Mouse (Mus musculus): ENCODE results near the gene Gng2. TPM values are rescaled to one million over a fixed set of nuclear protein-coding genes. Genes with fewer than 3 reads are reported as not detected.

The Gng2 gene
- polyA plus RNA-seq (2015; fragmentation: Nextera tagmentation; extraction: Ambion mirVana) = 71.5 and 73.0 TPM in 2 replicates

DNA sequence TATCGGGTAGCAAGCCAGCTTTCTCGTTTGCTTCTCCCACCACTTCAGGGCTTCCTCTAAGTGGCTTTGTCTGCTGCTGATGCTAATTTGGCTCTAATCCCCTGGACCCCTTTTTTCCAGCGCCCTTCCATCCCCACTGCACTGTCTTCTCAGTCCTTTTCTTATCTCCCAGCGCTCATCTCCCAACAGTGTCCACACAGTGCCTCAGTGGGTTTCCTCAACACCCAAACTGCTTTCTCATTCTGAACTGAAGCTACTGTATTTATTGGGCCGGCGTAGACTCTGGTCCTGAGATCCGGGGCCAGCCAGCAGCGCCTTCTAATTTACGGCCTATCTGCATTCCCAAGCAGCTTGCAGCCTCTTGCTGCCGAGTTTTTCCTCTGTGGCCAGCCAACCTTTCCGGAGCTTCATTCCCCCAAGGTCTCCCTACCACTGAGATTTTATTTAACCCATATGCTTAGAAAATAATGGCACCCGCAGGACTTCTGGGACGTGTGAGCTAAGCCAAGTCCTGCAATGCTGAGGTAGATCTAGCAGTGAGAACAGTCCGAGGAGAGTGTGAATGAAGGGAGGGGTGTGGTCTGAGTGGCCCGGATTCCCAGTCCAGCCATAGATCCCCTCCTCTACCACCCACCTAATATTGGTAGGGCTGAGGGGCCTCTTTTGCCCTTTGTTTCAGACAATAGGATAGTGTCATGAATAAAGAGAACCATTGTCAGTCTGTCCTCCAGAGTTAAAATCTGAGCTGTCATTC is at the start of gene Gng2:
Gng2 (minus strand) TSS at position 357 of the 754 bp plus-strand sequence.
- Histone ChIP-seq H3K9me3 (no peaks in the 10 kb centered on the region), H3K27me3 (no peaks in the 10 kb centered on the region), H3K9ac (peak within 1 kb of the TSS; percentile 57), H3K27ac (peak within 1 kb of the TSS; percentile 93), H3K4me2 (peak within 1 kb of the TSS; percentile 81), H3K4me3 (peak within 1 kb of the TSS; percentile 58), H3K4me1 (peaks cover 20% of the 10 kb centered on the region), H3K36me3 (no peaks in the 10 kb centered on the region)
- ATAC-seq (ENCODE audit: borderline replicate concordance, extremely low read depth, low FRiP score, low TSS enrichment) = peak; percentile 14; the same call in 1 of the 2 replicates
- 13% methylated on average over 15 of the region's 15 CpGs for whole genome bisulfite sequencing

GRCm38 (mm10) chr14:20024888-20025719 is 47.7 kb upstream of the Gng2 start:
- H3K9ac ChIP-seq = no peak overlapping the region

GRCm38 (mm10) chr14:20023939-20024338 is 46.5 kb upstream of the Gng2 start:
- no peak overlapping the region for H3K4me2 ChIP-seq
- no peak overlapping the region for H3K9ac ChIP-seq
- no peaks in the 10 kb centered on the region for H3K27me3 ChIP-seq
- H3K9me3 ChIP-seq = no peaks in the 10 kb centered on the region
- H3K27ac ChIP-seq = no peak overlapping the region
- no peaks in the 10 kb centered on the region for H3K36me3 ChIP-seq
- no peak for ATAC-seq (ENCODE audit: borderline replicate concordance, extremely low read depth, low FRiP score, low TSS enrichment)
- H3K4me3 ChIP-seq = no peak overlapping the region
- no peaks in the 10 kb centered on the region for H3K4me1 ChIP-seq
- 89% methylated on average over 2 of the region's 2 CpGs for WGBS

More at GRCm38 (mm10) chr14:20024888-20025719, 47.7 kb upstream of the Gng2 start:
- H3K36me3 ChIP-seq = no peaks in the 10 kb centered on the region
- ATAC-seq (ENCODE audit: borderline replicate concordance, extremely low read depth, low FRiP score, low TSS enrichment) = no peak
- no peak overlapping the region for H3K4me2 ChIP-seq
- 47% methylated on average over 6 of the region's 6 CpGs for WGBS
- H3K27me3 ChIP-seq = no peaks in the 10 kb centered on the region
- H3K27ac ChIP-seq = peak overlapping the region; percentile 21; the same call in 1 of the 2 replicates
- no peaks in the 10 kb centered on the region for H3K4me1 ChIP-seq
- H3K9me3 ChIP-seq = no peaks in the 10 kb centered on the region
- no peak overlapping the region for H3K4me3 ChIP-seq

DNA sequence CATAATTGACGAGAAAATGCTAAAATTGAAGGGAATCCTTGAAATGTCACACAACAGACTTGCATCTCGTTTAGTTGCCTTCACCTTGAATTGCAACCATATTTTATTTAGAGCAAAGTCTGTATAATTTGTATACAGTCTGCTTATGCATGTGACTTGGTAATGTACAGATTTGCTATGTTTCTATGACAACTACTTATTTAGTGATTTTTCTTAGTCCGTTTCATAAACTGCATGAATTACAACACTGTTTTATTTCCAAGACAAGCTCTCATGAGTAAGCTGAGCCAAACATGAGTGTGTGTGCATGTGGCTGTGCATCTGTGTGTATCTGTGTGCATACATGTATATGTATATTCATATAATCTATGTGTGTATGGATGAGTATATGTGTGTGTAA is 42.1 kb upstream of the Gng2 start:
- 65% methylated on average over 3 of the region's 3 CpGs for WGBS
- H3K9ac ChIP-seq = no peak overlapping the region
- H3K36me3 ChIP-seq = no peaks in the 10 kb centered on the region
- no peaks in the 10 kb centered on the region for H3K27me3 ChIP-seq
- H3K9me3 ChIP-seq = no peaks in the 10 kb centered on the region
- H3K4me3 ChIP-seq = no peak overlapping the region
- H3K4me2 ChIP-seq = no peak overlapping the region
- no peaks in the 10 kb centered on the region for H3K4me1 ChIP-seq
- no peak for ATAC-seq (ENCODE audit: borderline replicate concordance, extremely low read depth, low FRiP score, low TSS enrichment)
- H3K27ac ChIP-seq = no peak overlapping the region

DNA sequence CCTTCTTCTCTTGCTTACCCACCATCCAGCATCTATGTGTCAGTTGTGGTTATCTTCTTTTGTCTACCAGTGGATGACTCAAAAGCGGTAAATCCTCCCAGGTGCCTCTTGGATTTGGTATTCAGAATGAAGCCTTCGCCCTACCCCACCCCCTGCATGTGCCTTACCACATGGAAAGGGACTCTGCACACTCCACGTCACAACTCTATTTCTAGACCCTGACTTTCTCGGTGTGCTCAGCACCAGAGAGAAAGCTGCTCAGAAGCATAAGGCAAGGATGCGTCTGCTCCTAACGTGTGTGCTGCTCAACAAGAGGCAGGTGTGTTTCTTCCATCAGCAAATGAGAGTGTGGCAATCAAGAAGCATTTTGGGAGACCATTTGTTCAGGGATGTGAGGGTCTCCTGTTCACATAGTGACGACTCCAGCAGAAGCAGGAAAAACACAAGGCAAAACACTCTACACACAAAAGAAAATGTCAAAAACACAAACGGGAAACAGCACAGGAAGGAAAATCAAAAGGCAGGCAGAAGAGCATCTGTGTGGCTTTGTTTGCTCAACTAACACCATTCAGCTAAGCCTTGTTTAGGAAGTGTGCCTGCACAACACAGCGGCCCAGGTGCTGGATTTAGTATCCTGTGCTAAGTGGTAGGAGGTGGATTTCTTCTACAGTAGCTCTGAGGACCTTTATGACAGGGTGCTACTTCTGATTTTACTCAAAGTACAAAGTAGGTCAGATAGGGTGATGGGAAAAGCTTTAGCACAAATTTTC is 35.3 kb upstream of the Gng2 start:
- Histone ChIP-seq H3K4me1 (no peaks in the 10 kb centered on the region), H3K27me3 (no peaks in the 10 kb centered on the region), H3K4me3 (no peak overlapping the region), H3K9ac (no peak overlapping the region), H3K27ac (no peak overlapping the region), H3K4me2 (no peak overlapping the region), H3K36me3 (no peaks in the 10 kb centered on the region), H3K9me3 (no peaks in the 10 kb centered on the region)
- 45% methylated on average over 9 of the region's 9 CpGs for WGBS
- no peak for ATAC-seq (ENCODE audit: borderline replicate concordance, extremely low read depth, low FRiP score, low TSS enrichment)

DNA sequence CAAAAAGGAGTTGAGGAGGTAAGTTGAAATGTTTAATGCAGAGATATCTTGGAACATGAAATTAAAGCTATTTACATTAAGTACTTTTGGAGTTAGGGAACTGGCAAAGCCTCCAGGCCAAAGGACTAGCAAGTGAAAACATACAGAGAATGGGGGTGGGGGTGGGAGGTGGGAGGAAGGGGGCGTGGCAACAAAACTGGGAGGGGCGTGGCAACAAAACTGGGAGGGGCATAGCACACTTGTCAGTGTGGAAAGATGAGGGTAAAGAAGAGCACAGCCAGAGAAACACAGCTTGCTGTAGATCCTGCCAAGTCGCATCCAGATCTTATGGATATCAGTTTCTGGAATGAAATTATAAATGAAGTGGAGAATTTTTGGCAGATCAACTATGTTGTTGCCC is 30.0 kb upstream of the Gng2 start:
- no peak overlapping the region for H3K4me3 ChIP-seq
- H3K4me1 ChIP-seq = no peaks in the 10 kb centered on the region
- no peak for ATAC-seq (ENCODE audit: borderline replicate concordance, extremely low read depth, low FRiP score, low TSS enrichment)
- WGBS = 63% methylated on average over 3 of the region's 3 CpGs
- no peaks in the 10 kb centered on the region for H3K27me3 ChIP-seq
- H3K27ac ChIP-seq = no peak overlapping the region
- H3K9me3 ChIP-seq = no peaks in the 10 kb centered on the region
- no peak overlapping the region for H3K4me2 ChIP-seq
- no peak overlapping the region for H3K9ac ChIP-seq
- H3K36me3 ChIP-seq = no peaks in the 10 kb centered on the region

DNA sequence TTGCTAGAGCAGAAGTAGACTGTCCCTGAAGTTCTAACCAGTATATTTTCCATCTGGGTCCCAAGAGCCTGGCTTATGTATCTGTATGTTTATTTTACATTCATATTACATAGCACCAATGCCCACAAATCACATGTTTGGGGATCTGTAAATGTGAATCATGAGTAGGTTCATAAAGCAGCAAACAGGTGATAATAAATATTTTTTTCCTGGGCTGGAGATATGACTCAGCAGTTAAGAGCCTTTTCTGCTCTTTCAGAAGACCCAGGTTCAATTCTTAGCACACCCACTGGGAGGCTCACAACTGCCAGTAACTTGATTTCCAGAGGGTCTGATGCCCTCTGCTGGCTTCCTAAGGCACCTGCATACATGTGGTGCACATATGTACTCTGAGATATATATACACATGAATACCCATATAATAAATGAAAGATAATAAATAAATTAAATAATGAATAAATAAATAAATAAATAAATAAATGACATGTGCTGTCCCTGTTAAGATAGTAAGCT is 27.4 kb upstream of the Gng2 start:
- no peak overlapping the region for H3K9ac ChIP-seq
- ATAC-seq (ENCODE audit: borderline replicate concordance, extremely low read depth, low FRiP score, low TSS enrichment) = no peak
- no peak overlapping the region for H3K4me2 ChIP-seq
- H3K27ac ChIP-seq = no peak overlapping the region
- H3K9me3 ChIP-seq = no peaks in the 10 kb centered on the region
- no peaks in the 10 kb centered on the region for H3K27me3 ChIP-seq
- H3K4me1 ChIP-seq = no peaks in the 10 kb centered on the region
- H3K4me3 ChIP-seq = no peak overlapping the region
- H3K36me3 ChIP-seq = no peaks in the 10 kb centered on the region

GRCm38 (mm10) chr14:19996853-19997252 is 19.4 kb upstream of the Gng2 start:
- H3K4me3 ChIP-seq = no peak overlapping the region
- H3K4me1 ChIP-seq = no peaks in the 10 kb centered on the region
- no peak overlapping the region for H3K9ac ChIP-seq
- H3K9me3 ChIP-seq = no peaks in the 10 kb centered on the region
- H3K27ac ChIP-seq = no peak overlapping the region
- WGBS = 88% methylated on average over 5 of the region's 5 CpGs
- H3K4me2 ChIP-seq = no peak overlapping the region
- no peaks in the 10 kb centered on the region for H3K27me3 ChIP-seq
- ATAC-seq (ENCODE audit: borderline replicate concordance, extremely low read depth, low FRiP score, low TSS enrichment) = no peak
- H3K36me3 ChIP-seq = no peaks in the 10 kb centered on the region

- H3K27ac ChIP-seq = no peak overlapping the region
- 78% methylated on average over 4 of the region's 4 CpGs for WGBS
- H3K4me1 ChIP-seq = no peaks in the 10 kb centered on the region
- H3K36me3 ChIP-seq = no peaks in the 10 kb centered on the region
- H3K4me3 ChIP-seq = no peak overlapping the region
- H3K4me2 ChIP-seq = no peak overlapping the region
- ATAC-seq (ENCODE audit: borderline replicate concordance, extremely low read depth, low FRiP score, low TSS enrichment) = no peak
- no peak overlapping the region for H3K9ac ChIP-seq
- H3K9me3 ChIP-seq = no peaks in the 10 kb centered on the region
- no peaks in the 10 kb centered on the region for H3K27me3 ChIP-seq
Measured at GRCm38 (mm10) chr14:19995943-19996342, 18.5 kb upstream of the Gng2 start.

GRCm38 (mm10) chr14:19994068-19994467 is 16.6 kb upstream of the Gng2 start:
- H3K27ac ChIP-seq = no peak overlapping the region
- no peak overlapping the region for H3K4me3 ChIP-seq
- H3K36me3 ChIP-seq = no peaks in the 10 kb centered on the region
- no peak for ATAC-seq (ENCODE audit: borderline replicate concordance, extremely low read depth, low FRiP score, low TSS enrichment)
- no peak overlapping the region for H3K9ac ChIP-seq
- H3K9me3 ChIP-seq = no peaks in the 10 kb centered on the region
- WGBS = 62% methylated on average over 5 of the region's 5 CpGs
- H3K27me3 ChIP-seq = no peaks in the 10 kb centered on the region
- H3K4me2 ChIP-seq = no peak overlapping the region
- H3K4me1 ChIP-seq = no peaks in the 10 kb centered on the region

DNA sequence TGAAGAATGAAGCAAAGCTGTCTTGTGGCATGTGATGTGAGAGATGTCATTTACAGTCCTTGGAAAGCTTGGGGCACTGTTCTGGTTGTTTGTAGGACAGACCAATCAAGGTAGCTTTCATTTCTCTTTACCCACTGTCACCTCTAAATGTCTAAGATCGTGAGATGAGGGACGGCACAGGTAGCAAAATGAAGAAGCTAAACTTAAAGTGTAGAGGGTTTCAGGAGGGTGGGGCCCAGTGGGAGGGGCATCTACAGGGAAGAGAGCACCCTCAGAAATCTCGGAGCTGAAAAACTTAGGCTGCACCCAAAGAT is 16.1 kb upstream of the Gng2 start:
- Histone ChIP-seq H3K4me1 (no peaks in the 10 kb centered on the region), H3K9me3 (no peaks in the 10 kb centered on the region), H3K4me3 (no peak overlapping the region), H3K9ac (no peak overlapping the region), H3K36me3 (no peaks in the 10 kb centered on the region), H3K4me2 (no peak overlapping the region), H3K27ac (no peak overlapping the region), H3K27me3 (no peaks in the 10 kb centered on the region)
- 78% methylated on average over 3 of the region's 3 CpGs for WGBS
- ATAC-seq (ENCODE audit: borderline replicate concordance, extremely low read depth, low FRiP score, low TSS enrichment) = no peak

Data from lung, embryonic 15.5 days (tissue).